Mouse (Mus musculus) fat pad, adult 2 months (tissue): ENCODE measurements around the gene Uspl1.
"Not testable (repeated sequence)": the region's sequence is repeated elsewhere in the genome, so short reads cannot be mapped to it uniquely, and the experiment has no call there.

Source experiments
- DNase-seq: peaks from one replicate; pipeline ENCODE4 v3.0.0-alpha.2; 2011; ENCODE audit warnings: low read depth, low spot score; ENCODE audit errors: extremely low read depth

Gene Uspl1

DNA sequence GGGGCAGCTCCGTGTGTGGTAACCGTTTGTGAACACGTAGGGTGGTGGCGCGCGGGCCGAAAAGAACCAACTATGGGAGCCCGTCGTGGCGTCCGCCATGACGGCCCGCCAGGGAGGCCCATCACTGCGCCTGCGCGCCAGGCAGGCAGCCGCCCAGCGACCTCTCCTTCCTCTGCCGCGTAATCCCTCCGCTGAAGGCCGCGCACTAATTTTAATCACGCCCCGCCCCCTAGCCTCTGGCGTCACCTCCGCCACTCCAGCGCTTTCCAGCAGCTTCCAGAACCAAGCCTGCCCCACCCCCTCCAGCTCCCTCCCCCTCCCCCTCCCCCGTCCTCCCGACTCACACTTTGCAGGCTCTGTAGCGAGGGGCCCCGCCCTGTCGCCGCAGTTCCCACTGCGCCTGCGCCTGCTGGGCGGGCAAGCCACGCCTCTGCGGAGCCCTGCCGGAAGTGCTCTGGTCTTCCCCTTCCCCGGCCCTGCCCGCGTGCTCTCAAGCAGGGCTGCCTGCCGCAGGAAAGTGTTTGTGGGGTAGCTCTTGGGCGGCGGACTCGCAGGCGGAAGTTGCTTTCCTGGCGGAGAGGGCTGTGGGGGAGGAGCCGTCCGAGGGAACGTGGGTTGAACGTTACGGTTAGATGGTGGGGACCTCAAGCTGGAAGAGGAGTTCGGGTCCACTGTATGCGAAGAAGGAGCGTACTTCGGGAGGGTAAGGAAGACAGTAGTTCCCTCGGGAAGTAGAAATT, at the start of gene Uspl1, which contains the start of gene Hmgb1:
TSS of gene Uspl1 (plus strand) at position 247 of the 740 bp plus-strand sequence.
TSS of gene Hmgb1 (minus strand) at position 386 of the 740 bp plus-strand sequence.
- peak; percentile 70 for DNase-seq

GRCm38 (mm10) chr5:149134751-149135454, 49.2 kb upstream of the Uspl1 start:
- no peak for DNase-seq

- no peak for DNase-seq
Observed at GRCm38 (mm10) chr5:149135455-149136354, 48.4 kb upstream of the Uspl1 start.

DNA sequence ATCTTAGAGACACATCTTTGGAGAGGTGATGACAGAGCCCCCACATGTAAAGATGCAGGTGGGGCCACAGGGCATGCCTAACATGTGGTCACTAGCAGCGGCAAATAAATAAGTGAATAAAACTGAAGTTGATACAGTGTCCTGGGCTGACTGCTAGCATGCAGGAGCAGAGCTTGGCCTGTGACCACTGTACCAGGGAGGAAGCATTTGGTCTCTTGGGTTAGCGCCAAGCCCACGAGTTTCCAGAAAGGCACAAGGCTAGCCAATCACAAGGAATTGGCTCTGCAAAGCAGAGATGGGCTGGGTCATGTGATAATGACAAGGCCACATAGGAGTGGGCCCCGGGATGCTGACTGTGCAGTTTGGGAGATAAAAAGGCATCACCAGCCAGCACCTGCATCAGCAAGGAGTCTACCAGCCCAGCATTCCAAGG, 47.2 kb upstream of the Uspl1 start:
- DNase-seq = no peak

- no peak for DNase-seq
Observed at GRCm38 (mm10) chr5:149137447-149137846, 46.7 kb upstream of the Uspl1 start.

- not testable (repeated sequence) for DNase-seq
Observed at GRCm38 (mm10) chr5:149138087-149138486, 46.1 kb upstream of the Uspl1 start.

DNA sequence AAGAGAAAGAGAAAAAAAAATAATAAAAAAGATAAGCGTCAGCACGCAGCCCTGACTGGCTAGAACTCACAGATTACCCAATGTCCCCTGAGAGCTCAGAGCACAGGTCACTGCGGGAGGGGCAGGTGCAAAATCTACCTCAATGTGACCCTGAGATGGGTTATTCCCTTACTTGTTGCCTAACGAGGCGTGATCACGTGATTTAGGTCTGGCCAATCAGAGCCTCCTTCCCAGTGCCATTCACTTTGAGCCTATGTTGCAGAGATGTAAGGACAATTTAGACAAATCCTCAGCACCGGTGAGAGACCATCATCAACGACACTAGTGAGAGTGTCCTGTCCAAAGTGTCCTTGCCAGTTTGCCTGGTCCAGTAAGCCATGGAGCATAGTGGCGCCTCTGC, 43.8 kb upstream of the Uspl1 start:
- DNase-seq = no peak

DNA sequence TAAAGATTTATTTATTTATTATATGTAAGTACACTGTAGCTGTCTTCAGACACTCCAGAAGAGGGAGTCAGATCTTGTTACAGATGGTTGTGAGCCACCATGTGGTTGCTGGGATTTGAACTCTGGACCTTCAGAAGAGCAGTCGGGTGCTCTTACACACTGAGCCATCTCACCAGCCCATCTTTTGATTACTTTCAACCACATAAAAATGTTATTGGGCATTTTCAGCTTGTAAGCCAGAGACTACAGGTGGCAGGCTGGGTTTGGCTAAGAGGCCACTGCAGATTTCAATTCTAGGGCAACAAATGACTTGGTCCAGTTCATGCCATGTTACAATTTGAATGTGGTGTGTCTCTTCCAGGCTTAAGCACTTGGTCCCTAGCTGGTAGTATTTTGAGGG, 43.0 kb upstream of the Uspl1 start:
- DNase-seq = not testable (repeated sequence)

DNA sequence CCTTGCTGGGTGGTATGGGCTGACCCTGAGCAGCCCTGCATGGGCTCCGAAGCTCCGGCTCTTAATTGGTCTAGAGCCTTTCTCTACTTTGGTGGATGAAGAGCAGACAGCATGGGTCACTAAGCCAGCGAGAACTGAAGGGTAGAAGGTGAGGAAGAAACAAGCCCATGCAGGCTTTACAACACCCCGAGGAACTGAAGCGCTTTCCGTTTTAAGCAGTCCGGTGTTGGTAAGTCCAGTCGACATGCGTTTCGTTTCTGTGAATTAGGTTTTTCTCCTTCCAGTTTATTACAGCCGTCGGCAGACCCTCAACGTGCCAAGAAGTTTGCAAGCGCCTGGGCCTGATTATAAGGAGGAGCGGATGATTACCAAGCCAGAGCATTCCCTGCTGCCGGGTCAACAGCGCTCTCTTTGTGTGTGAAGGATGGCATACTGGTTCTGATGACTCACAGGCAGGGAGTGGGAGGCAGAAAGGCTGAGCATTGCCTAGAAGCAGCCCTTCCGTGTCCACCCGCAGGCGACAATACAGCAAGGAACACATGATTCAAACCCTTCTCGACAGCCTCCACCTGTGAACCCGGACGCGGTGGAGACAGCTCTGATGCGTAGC, 40.3 kb upstream of the Uspl1 start:
- peak; percentile 62 for DNase-seq

DNA sequence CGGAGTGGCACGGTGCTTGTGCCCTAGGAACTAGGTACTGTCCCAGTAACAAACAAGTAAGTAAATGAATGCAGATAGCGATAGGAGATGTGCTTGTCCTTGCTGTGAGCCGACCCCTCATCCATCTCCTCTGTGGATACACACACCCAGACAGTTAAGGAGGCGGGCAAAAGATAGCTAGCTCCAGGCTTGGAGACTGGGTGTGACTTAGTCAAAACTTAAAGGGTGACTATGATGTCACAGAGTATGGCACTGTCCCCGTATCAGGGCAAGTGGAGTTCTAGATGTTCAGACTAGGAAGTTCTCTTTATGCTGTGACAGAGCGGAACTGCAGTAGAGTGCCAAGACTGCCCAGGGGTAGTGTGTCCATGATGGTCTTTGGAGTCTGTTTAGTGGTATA, 37.5 kb upstream of the Uspl1 start:
- no peak for DNase-seq

- DNase-seq = no peak
Observed at GRCm38 (mm10) chr5:149147386-149148000, 36.7 kb upstream of the Uspl1 start.

DNA sequence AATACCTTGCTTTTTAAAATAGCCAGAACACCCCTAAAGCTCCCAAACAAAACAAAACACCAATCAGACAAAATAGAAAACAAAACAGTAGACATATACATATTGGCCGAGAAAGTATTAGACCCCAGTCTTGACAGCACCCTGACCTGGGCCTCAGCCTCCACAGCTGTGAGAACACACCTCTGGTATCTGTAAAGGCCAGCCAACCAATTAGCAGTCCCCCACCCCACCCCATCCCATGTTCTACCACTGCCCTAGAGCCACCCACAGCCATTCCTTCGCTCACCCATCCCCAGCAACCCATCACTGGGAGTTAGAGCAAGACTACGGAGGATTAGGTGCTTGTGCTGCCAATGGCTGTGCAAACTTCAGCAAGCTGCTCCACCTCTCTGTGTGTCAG, 33.3 kb upstream of the Uspl1 start:
- no peak for DNase-seq

- no peak for DNase-seq
Observed at GRCm38 (mm10) chr5:149152063-149152773, 31.9 kb upstream of the Uspl1 start.

DNA sequence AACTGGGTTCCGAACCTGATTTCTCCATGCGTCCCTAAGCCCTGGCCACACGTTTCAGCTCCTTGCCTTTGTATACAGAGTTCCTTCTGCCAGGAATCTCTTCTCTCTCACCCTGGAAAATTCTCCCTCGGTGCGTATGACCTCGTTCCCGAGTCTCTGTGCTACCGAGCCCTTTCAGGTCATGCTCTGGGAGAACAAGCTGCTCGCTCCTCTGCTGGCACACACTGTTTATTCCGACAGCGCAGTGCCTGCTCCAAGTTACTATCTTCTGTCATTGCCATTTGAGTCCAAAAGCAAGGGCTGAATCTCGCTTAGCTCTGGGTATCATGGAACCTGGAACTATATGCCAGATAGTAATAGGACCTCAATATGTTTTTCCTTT, 31.4 kb upstream of the Uspl1 start:
- no peak for DNase-seq

DNA sequence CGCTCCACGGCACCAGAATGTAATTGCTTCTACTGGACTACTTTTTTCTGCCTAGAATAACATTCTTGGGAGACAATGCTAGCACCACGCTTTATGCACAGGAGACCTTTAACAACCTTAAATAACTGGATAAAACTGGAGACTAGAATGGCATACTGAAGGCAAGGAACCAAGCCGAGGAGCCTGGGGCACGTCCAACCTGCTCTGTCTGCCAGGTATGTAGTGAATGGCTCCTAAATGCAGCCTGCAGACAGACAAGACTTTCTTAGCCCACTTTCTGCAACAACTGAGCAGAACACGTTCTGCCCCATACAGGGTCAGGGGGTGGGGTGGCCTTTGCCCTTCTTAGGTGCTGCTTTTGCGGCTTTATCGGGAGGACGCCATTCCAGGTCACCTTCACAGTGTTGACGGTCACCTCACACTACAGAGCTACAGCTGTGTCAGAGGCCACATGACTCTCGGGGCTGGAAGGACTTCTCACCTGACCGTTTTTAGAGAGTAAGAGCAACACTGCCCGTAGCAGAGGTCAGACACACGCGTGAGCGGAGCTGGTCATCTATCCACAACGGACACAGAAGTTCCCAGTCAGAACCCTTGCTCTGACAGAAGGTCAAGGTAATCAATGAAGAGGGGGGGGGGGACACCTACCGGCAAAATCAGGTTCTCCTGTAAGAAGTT, 27.1 kb upstream of the Uspl1 start:
- no peak for DNase-seq

DNA sequence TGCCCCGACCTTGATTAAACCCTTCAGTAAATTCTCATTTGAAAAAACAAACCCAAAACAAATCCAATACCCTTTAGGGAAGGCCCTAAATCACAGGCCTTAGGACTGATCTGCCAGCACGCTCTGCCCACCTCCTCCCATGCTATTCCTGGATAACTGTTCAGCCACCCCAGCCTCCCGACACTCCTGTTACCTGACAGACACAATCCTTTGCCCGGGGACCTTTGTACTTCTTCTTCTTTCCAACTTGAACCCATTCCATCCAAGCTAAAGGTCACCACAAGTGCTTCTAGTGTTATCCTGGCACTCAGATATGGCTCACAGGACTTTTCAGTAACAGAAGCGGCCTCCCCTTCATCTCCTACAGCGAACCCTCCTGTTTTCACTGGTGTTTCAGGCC, 25.1 kb upstream of the Uspl1 start:
- DNase-seq = no peak

DNA sequence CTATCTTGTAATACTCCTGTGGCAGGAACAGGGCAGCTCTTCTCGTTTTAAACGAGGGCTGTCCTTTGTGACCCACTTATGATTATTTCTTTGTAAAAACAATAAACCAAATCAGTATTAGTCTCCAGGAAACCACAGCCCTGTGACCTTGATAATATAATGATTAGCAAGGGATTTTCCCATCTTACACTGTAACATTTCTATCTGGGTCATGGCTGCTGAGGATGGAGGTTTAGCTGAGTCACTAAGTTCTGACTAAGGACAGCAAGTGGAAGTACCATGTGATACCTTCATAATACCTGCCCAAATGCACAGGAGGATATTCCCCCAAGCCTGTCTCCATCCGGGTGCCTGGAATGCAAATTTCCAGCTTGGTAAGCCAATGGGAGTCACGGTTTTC, 23.7 kb upstream of the Uspl1 start:
- DNase-seq = no peak

DNA sequence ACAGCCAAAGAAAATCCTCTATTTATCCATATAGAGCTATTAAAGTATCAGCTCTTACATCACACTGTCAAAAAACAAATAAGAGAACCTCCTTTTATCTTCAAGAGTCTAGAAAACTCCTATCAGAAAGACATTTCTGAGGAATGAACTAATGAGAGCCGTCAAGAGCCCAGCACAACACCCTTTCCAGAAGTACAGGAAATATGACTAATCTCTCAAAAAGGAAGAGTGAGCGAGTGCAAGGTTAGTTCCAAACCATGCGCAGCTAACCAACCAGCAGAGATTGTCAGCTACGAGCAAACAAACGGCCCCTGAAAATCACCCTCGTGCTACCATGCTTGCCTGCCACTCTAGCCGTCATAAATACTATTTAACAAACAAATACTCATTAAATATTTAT, 21.3 kb upstream of the Uspl1 start:
- DNase-seq = no peak

- DNase-seq = no peak
Observed at GRCm38 (mm10) chr5:149164881-149165280, 19.3 kb upstream of the Uspl1 start.
